In genomic region chr4:149691368-149691767, GRCm38 (mm10) we compare ENCODE assay signal across 25 mouse cellular contexts. TPM values are rescaled to one million over a fixed set of nuclear protein-coding genes. Genes with fewer than 3 reads are reported as not detected.
DNase-seq lines count a peak whose midpoint lies in the region; ATAC-seq and TF ChIP-seq lines count a peak whose summit lies in the region.
"Had no signal": no experiment of that assay in that cellular context is flagged by ENCODE, and none has a peak within 500 bp of the region (broad histone marks: within the 10 kb centered on the region; RNA-seq: fewer than 3 reads in every experiment).

No protein-coding gene starts in this region.

- TF ChIP-seq EP300 in MEL (IDR thresholded peaks at IDR 0.05; ENCODE audit: low read depth in 1 of 2, low read length in 2 of 2), result no peak; a peak in 1 of 4 replicates

- no peak overlapping the region for H3K4me2 ChIP-seq in heart, embryonic 13.5 days
- peak overlapping the region; percentile 42 for H3K4me2 ChIP-seq in liver, embryonic 12.5 days
- H3K4me2 ChIP-seq in limb, embryonic 15.5 days, result no peak overlapping the region
- H3K4me2 ChIP-seq: embryonic facial prominence, embryonic 15.5 days; hindbrain, embryonic 13.5 days; midbrain, embryonic 13.5 days had no signal

- TF ChIP-seq RAD21 in MEL (IDR thresholded peaks at IDR 0.05; ENCODE audit: low read depth, low read length), result no peak

- 66% methylated on average over 8 of the region's 8 CpGs for WGBS in heart, embryonic 13.5 days
- WGBS in liver, embryonic 12.5 days (ENCODE audit: insufficient replicate concordance), result 52% methylated on average over 8 of the region's 8 CpGs
- WGBS in limb, embryonic 15.5 days, result 37% methylated on average over 8 of the region's 8 CpGs

- intact Hi-C loops in heart, postnatal 14 days (cut with DNase I), result no loop called here

- H3K9me3 ChIP-seq in heart, embryonic 13.5 days, result no peaks in the 10 kb centered on the region
- H3K9me3 ChIP-seq in liver, embryonic 12.5 days (replicated peaks), result no peaks in the 10 kb centered on the region
- no peaks in the 10 kb centered on the region for H3K9me3 ChIP-seq in MEL (replicated peaks; ENCODE audit: insufficient read depth, low read length)
- H3K9me3 ChIP-seq in limb, embryonic 15.5 days, result no peaks in the 10 kb centered on the region
- H3K9me3 ChIP-seq: embryonic facial prominence, embryonic 15.5 days; hindbrain, embryonic 13.5 days; midbrain, embryonic 13.5 days had no signal

- peaks cover 6% of the 10 kb centered on the region; the same call in 1 of the 2 replicates for H3K79me2 ChIP-seq in MEL (ENCODE audit: control insufficient read depth, insufficient read depth, low read length, poor library complexity)

- no peak for TF ChIP-seq POLR2A in MEL (IDR thresholded peaks at IDR 0.05; ENCODE audit: control insufficient read depth in 1 of 2, insufficient read depth in 1 of 2, low read depth in 1 of 2, low read length in 2 of 2, poor library complexity in 1 of 2)

- H3K4me1 ChIP-seq in heart, embryonic 13.5 days, result peaks cover 23% of the 10 kb centered on the region
- H3K4me1 ChIP-seq in liver, embryonic 12.5 days, result peaks cover 35% of the 10 kb centered on the region
- peaks cover 29 to 42% of the 10 kb centered on the region in 2 experiments for H3K4me1 ChIP-seq in MEL (ENCODE audit: control insufficient read depth in 1 of 2, insufficient read depth in 2 of 2, low read length in 2 of 2)
- H3K4me1 ChIP-seq in limb, embryonic 15.5 days, result 0 out of 2 replicates have a peak, but pooled peaks cover 12% of the 10 kb centered on the region

- H3K36me3 ChIP-seq in heart, embryonic 13.5 days, result no peaks in the 10 kb centered on the region
- H3K36me3 ChIP-seq in liver, embryonic 12.5 days, result no peaks in the 10 kb centered on the region
- H3K36me3 ChIP-seq in MEL (ENCODE audit: control insufficient read depth in 1 of 2, insufficient read depth in 2 of 2, low read length in 2 of 2), result peaks cover 3 to 31% of the 10 kb centered on the region in 2 experiments; a peak in 2 of 4 replicates
- H3K36me3 ChIP-seq in limb, embryonic 15.5 days, result no peaks in the 10 kb centered on the region
- H3K36me3 ChIP-seq: embryonic facial prominence, embryonic 15.5 days; hindbrain, embryonic 13.5 days; midbrain, embryonic 13.5 days had no signal

- peak overlapping the region; percentile 53; the same call in 1 of the 2 replicates for H3K27ac ChIP-seq in heart, embryonic 13.5 days (replicated peaks)
- peak overlapping the region; percentile 61 for H3K27ac ChIP-seq in liver, embryonic 12.5 days
- peak overlapping the region; percentile 90 for H3K27ac ChIP-seq in MEL (ENCODE audit: control insufficient read depth, low read depth, low read length)
- 0 out of 2 replicates have a peak overlapping the region, but pooled peaks have one; percentile 27 for H3K27ac ChIP-seq in limb, embryonic 15.5 days
- H3K27ac ChIP-seq: embryonic facial prominence, embryonic 15.5 days; hindbrain, embryonic 13.5 days; midbrain, embryonic 13.5 days had no signal

- no peak overlapping the region for H3K4me3 ChIP-seq in heart, embryonic 13.5 days
- no peak overlapping the region for H3K4me3 ChIP-seq in liver, embryonic 12.5 days
- H3K4me3 ChIP-seq in MEL (ENCODE audit: control insufficient read depth in 1 of 2, insufficient read depth in 1 of 2, low read depth in 2 of 2, low read length in 2 of 2), result 0 out of 4 replicates have a peak overlapping the region, but pooled peaks of 1 of the 2 experiments have one; percentile 6
- H3K4me3 ChIP-seq in limb, embryonic 15.5 days, result no peak overlapping the region
- H3K4me3 ChIP-seq: embryonic facial prominence, embryonic 15.5 days; hindbrain, embryonic 13.5 days; midbrain, embryonic 13.5 days had no signal

- peaks cover 3% of the 10 kb centered on the region; the same call in 1 of the 2 replicates for H3K27me3 ChIP-seq in heart, embryonic 13.5 days (replicated peaks)
- 0 out of 2 replicates have a peak, but pooled peaks cover 3% of the 10 kb centered on the region for H3K27me3 ChIP-seq in liver, embryonic 12.5 days (replicated peaks)
- H3K27me3 ChIP-seq in MEL (ENCODE audit: control insufficient read depth in 1 of 2, insufficient read depth in 2 of 2, low read length in 2 of 2), result no peaks in the 10 kb centered on the region
- H3K27me3 ChIP-seq in limb, embryonic 15.5 days, result 0 out of 2 replicates have a peak, but pooled peaks cover 3% of the 10 kb centered on the region

- no peak for ATAC-seq in heart, embryonic 13.5 days (ENCODE audit: extremely low read depth, insufficient number of reproducible peaks, low FRiP score, low TSS enrichment)
- ATAC-seq in liver, embryonic 12.5 days, result no peak
- no peak for ATAC-seq in limb, embryonic 15.5 days (ENCODE audit: insufficient number of reproducible peaks, low FRiP score, low TSS enrichment, low read depth)
- ATAC-seq: CD4-positive, CD25-positive, alpha-beta regulatory T cell, adult 4 months; forebrain, embryonic 14.5 days; inflammation-experienced regulatory T-cells, adult 6 months; lung, postnatal 0 days; midbrain, embryonic 13.5 days had no signal

- H3K9ac ChIP-seq in heart, embryonic 13.5 days, result no peak overlapping the region
- no peak overlapping the region; the same call in 1 of the 2 replicates for H3K9ac ChIP-seq in liver, embryonic 12.5 days
- H3K9ac ChIP-seq in MEL (ENCODE audit: control insufficient read depth, low read depth, low read length, poor library complexity, severe bottlenecking), result peak overlapping the region; percentile 41
- no peak overlapping the region for H3K9ac ChIP-seq in limb, embryonic 15.5 days
- H3K9ac ChIP-seq: embryonic facial prominence, embryonic 15.5 days; hindbrain, embryonic 13.5 days; midbrain, embryonic 13.5 days had no signal

- no peak for TF ChIP-seq CTCF in MEL (IDR thresholded peaks at IDR 0.05 in 2 of 3, conservative IDR thresholded peaks at IDR 0.05 in 1 of 3; ENCODE audit: control insufficient read depth in 1 of 3, insufficient read depth in 1 of 3, low read depth in 2 of 3, low read length in 3 of 3, poor library complexity in 1 of 3, severe bottlenecking in 1 of 3)

- DNase-seq in heart, postnatal 14 days, result no peak
- DNase-seq in liver (no peak), MEL (ENCODE audit: low read depth, low spot score) (no peak)
- DNase-seq in layer of hippocampus, postnatal 25 days (ENCODE audit: extremely low spot score in 1 of 2, low spot score in 1 of 2), result no peak
- no peak for DNase-seq in urinary bladder, adult 2 months (ENCODE audit: low spot score)
- DNase-seq: adrenal gland, adult 8-10 months; cerebellum, adult 11-12 months; cerebellum, postnatal 10 days; gastrocnemius, postnatal 14 days; heart, adult 18-20 months; heart, postnatal 36 days; kidney, adult 18-20 months; kidney, postnatal 4 days; spleen, adult 18-20 months; thymus, postnatal 25 days had no signal

TF ChIP-seq in MEL, 35 proteins besides CTCF, POLR2A, EP300 and RAD21:
- TF ChIP-seq JUND (IDR thresholded peaks at IDR 0.05; ENCODE audit: low read depth, low read length), result no peak
- TF ChIP-seq TCF12 (IDR thresholded peaks at IDR 0.05; ENCODE audit: low read depth, low read length), result 0 out of 2 replicates have a peak, but pooled peaks have one; percentile 5

RNA-seq across cellular contexts. Expression of gene Pik3cd, which starts 11.0 kb away (rescaled TPM):
- 3.0 and 3.1 TPM in 2 replicates for polyA plus RNA-seq in heart, embryonic 13.5 days (2015; fragmentation: Nextera tagmentation; extraction: Ambion mirVana)
- total RNA-seq in heart, postnatal 14 days (2021), result 1 to 10 TPM; 4.8 to 5.5 TPM
- 7.6 and 8.9 TPM in 2 replicates for polyA plus RNA-seq in liver, embryonic 12.5 days (2016; fragmentation: Nextera tagmentation; extraction: Ambion mirVana)
- total RNA-seq in MEL (2012; rRNA removed), result 45.7 and 45.9 TPM in 2 replicates
- polyA plus RNA-seq in MEL (2012; ENCODE audit: insufficient read depth in 1 of 2, insufficient read length in 2 of 2, low read depth in 1 of 2, low replicate concordance in 2 of 2, missing spikeins in 1 of 2), result 100 to 1,000 TPM in 1 of 2 experiments, 10 to 100 TPM in 1; 49.8 to 152 TPM
- polyA plus RNA-seq in limb, embryonic 15.5 days (2015; fragmentation: Nextera tagmentation; extraction: Ambion mirVana), result 4.1 and 5.1 TPM in 2 replicates
- total RNA-seq in layer of hippocampus, postnatal 25 days (2021), result 10 to 100 TPM; 22.9 to 25.2 TPM
- polyA plus RNA-seq in urinary bladder, adult 2 months (2012; rRNA removed), result 5.2 and 8.1 TPM in 2 replicates

RNA-seq across cellular contexts. Expression of gene Tmem201, which starts 46.5 kb away (rescaled TPM):
- polyA plus RNA-seq in heart, embryonic 13.5 days (2015; fragmentation: Nextera tagmentation; extraction: Ambion mirVana), result 41.4 and 42.1 TPM in 2 replicates
- 10 to 100 TPM; 82.7 to 83.9 TPM for total RNA-seq in heart, postnatal 14 days (2021)
- 12.8 and 13.8 TPM in 2 replicates for polyA plus RNA-seq in liver, embryonic 12.5 days (2016; fragmentation: Nextera tagmentation; extraction: Ambion mirVana)
- total RNA-seq in MEL (2012; rRNA removed), result 28.3 and 31.5 TPM in 2 replicates
- polyA plus RNA-seq in MEL (2012; ENCODE audit: insufficient read depth in 1 of 2, insufficient read length in 2 of 2, low read depth in 1 of 2, low replicate concordance in 2 of 2, missing spikeins in 1 of 2), result 10 to 100 TPM in 1 of 2 experiments, not detected in 1; 60.6 TPM
- 25.0 and 27.7 TPM in 2 replicates for polyA plus RNA-seq in limb, embryonic 15.5 days (2015; fragmentation: Nextera tagmentation; extraction: Ambion mirVana)
- 10 to 100 TPM; 66.5 to 70.7 TPM for total RNA-seq in layer of hippocampus, postnatal 25 days (2021)
- 21.6 and 24.0 TPM in 2 replicates for polyA plus RNA-seq in urinary bladder, adult 2 months (2012; rRNA removed)

Comparison
In these comparisons a context has a peak if more than half of its experiments do, and no peak if none do; other contexts are left out.
1. H3K27ac ChIP-seq: peak in every context shown above with its lines; median percentile 90 in MEL; 61 in liver, embryonic 12.5 days; 53 in heart, embryonic 13.5 days; 27 in limb, embryonic 15.5 days.